Mouse (Mus musculus): ENCODE results near the gene Psors1c2. TPM values are rescaled to one million over a fixed set of nuclear protein-coding genes. Genes with fewer than 3 reads are reported as not detected.

The Psors1c2 gene
- polyA plus RNA-seq, 1 experiment from 2014 or later = 0.66 TPM

DNA sequence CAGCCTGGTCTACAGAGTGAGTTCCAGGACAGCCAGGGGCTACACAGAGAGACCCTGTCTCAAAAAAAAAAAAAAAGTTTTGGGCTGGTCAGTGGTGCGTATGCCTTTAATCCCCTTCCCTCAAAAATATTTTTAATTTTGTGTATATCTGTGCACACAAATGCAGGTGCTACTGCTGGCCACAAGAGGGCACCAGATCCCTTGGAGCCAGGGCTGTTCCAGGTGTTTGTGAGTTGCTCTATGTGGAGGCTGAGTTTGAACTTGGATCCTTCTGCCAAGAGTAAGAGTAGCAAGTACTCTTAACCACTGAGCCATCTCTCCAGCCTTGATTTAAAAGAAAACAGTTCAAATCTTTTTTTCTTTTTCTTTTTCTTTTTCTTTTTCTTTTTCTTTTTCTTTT is 49.9 kb downstream of the Psors1c2 start:
- no peak for DNase-seq (ENCODE audit: low spot score)
- Histone ChIP-seq H3K9me3 (ENCODE audit: control insufficient read depth, low read length) (no peaks in the 10 kb centered on the region; the same call in 1 of the 2 replicates), H3K36me3 (ENCODE audit: control insufficient read depth, insufficient read depth, low read length) (no peaks in the 10 kb centered on the region), H3K9ac (ENCODE audit: low read length) (no peak overlapping the region), H3K4me2 (ENCODE audit: low read length) (no peak overlapping the region), H3K27me3 (replicated peaks; ENCODE audit: control insufficient read depth, insufficient read depth, low read length) (no peaks in the 10 kb centered on the region), H3K4me1 (replicated peaks; ENCODE audit: control insufficient read depth, insufficient read depth, low read length) (no peaks in the 10 kb centered on the region), H3K4me3 (ENCODE audit: low read depth, low read length) (no peak overlapping the region), H3K27ac (ENCODE audit: low read depth) (no peak overlapping the region)
- 100% methylated on average over 1 of the region's 1 CpGs for WGBS
- ATAC-seq (replicated peaks; ENCODE audit: low FRiP score, low TSS enrichment, low read depth) = no peak

Other genes starting within 250 kb of the Psors1c2 start
- gene H2-Q1, start 212.8 kb upstream of the Psors1c2 start, polyA plus RNA-seq (2014; fragmentation: Nextera tagmentation; extraction: Ambion mirVana) = 1.2 and 1.6 TPM in 2 replicates
- gene H2-Q2, start 191.0 kb upstream of the Psors1c2 start, polyA plus RNA-seq (2014; fragmentation: Nextera tagmentation; extraction: Ambion mirVana) = 37.3 and 39.1 TPM in 2 replicates
- gene H2-Q4, start 153.6 kb upstream of the Psors1c2 start, polyA plus RNA-seq (2014; fragmentation: Nextera tagmentation; extraction: Ambion mirVana) = 2.5 and 4.4 TPM in 2 replicates
- gene H2-Q6, start 108.4 kb upstream of the Psors1c2 start, polyA plus RNA-seq (2014; fragmentation: Nextera tagmentation; extraction: Ambion mirVana) = 2.0 and 2.1 TPM in 2 replicates
- gene H2-Q7, start 94.0 kb upstream of the Psors1c2 start, polyA plus RNA-seq (2014; fragmentation: Nextera tagmentation; extraction: Ambion mirVana) = 8.1 and 9.0 TPM in 2 replicates
- gene H2-Q10, start 63.1 kb upstream of the Psors1c2 start, polyA plus RNA-seq (2014; fragmentation: Nextera tagmentation; extraction: Ambion mirVana) = 6.3 and 10.0 TPM in 2 replicates
- 0.13 TPM in 1 of 2 replicates, not detected in the other for gene Pou5f1, start 27.2 kb upstream of the Psors1c2 start, polyA plus RNA-seq (2014; fragmentation: Nextera tagmentation; extraction: Ambion mirVana)
- gene Tcf19, start 16.4 kb upstream of the Psors1c2 start, polyA plus RNA-seq (2014; fragmentation: Nextera tagmentation; extraction: Ambion mirVana) = 68.7 and 79.4 TPM in 2 replicates
- 13.6 and 15.9 TPM in 2 replicates for gene Cchcr1, start 16.1 kb upstream of the Psors1c2 start, polyA plus RNA-seq (2014; fragmentation: Nextera tagmentation; extraction: Ambion mirVana)
- gene Cdsn, start 18.9 kb downstream of the Psors1c2 start, polyA plus RNA-seq (2014; fragmentation: Nextera tagmentation; extraction: Ambion mirVana) = 0.11 and 0.12 TPM in 2 replicates
- gene 2300002M23Rik, start 34.2 kb downstream of the Psors1c2 start, polyA plus RNA-seq (2014; fragmentation: Nextera tagmentation; extraction: Ambion mirVana) = not detected in 2 replicates
- 3.3 and 3.6 TPM in 2 replicates for gene Sfta2, start 68.3 kb downstream of the Psors1c2 start, polyA plus RNA-seq (2014; fragmentation: Nextera tagmentation; extraction: Ambion mirVana)
- not detected in 2 replicates for gene Gm9573, start 93.4 kb downstream of the Psors1c2 start, polyA plus RNA-seq (2014; fragmentation: Nextera tagmentation; extraction: Ambion mirVana)
- gene Mucl3, start 110.5 kb downstream of the Psors1c2 start, polyA plus RNA-seq (2014; fragmentation: Nextera tagmentation; extraction: Ambion mirVana) = 0.39 and 0.77 TPM in 2 replicates
- 16.0 and 18.1 TPM in 2 replicates for gene Vars2, start 134.4 kb downstream of the Psors1c2 start, polyA plus RNA-seq (2014; fragmentation: Nextera tagmentation; extraction: Ambion mirVana)
- gene Gtf2h4, start 140.5 kb downstream of the Psors1c2 start, polyA plus RNA-seq (2014; fragmentation: Nextera tagmentation; extraction: Ambion mirVana) = 47.2 and 49.9 TPM in 2 replicates
- 44.6 and 45.1 TPM in 2 replicates for gene Ddr1, start 171.4 kb downstream of the Psors1c2 start, polyA plus RNA-seq (2014; fragmentation: Nextera tagmentation; extraction: Ambion mirVana)